Mouse (Mus musculus): ENCODE data around the gene Polr2l. TPM values are rescaled to one million over a fixed set of nuclear protein-coding genes. Genes with fewer than 3 reads are reported as not detected.
A peak's percentile ranks its signal among the peaks of the same experiment; 100 is the strongest.

Gene Polr2l
- polyA plus RNA-seq (2015; fragmentation: Nextera tagmentation; extraction: Ambion mirVana) = 50.9 and 57.1 TPM in 2 replicates

GRCm38 (mm10) chr7:141475011-141475804 lies at the start of gene Polr2l, which contains the start of gene Tspan4:
Gene Polr2l (minus strand): TSS chr7:141475132.
Gene Tspan4 (plus strand): TSS chr7:141475240.
- WGBS = under 1% methylated on average over 87 of the region's 87 CpGs
- Histone ChIP-seq H3K36me3 (ENCODE audit: control insufficient read depth, insufficient read depth, low read length) (peaks cover 7% of the 10 kb centered on the region; the same call in 1 of the 2 replicates), H3K9ac (ENCODE audit: low read depth, low read length) (peak within 1 kb of the TSS; percentile 90), H3K4me3 (ENCODE audit: low read length) (peak within 1 kb of the TSS; percentile 88), H3K4me1 (ENCODE audit: control insufficient read depth, insufficient read depth, low read length) (peaks cover 40% of the 10 kb centered on the region), H3K4me2 (ENCODE audit: low read depth, low read length) (peak within 1 kb of the TSS; percentile 93), H3K27ac (ENCODE audit: low read length) (peak within 1 kb of the TSS; percentile 97), H3K27me3 (replicated peaks; ENCODE audit: control insufficient read depth, insufficient read depth, low read length) (no peaks in the 10 kb centered on the region), H3K9me3 (ENCODE audit: control insufficient read depth, low read length) (no peaks in the 10 kb centered on the region)
- ATAC-seq = peak; percentile 71

GRCm38 (mm10) chr7:141524271-141524670 lies 49.3 kb upstream of the Polr2l start:
- H3K9me3 ChIP-seq (ENCODE audit: control insufficient read depth, low read length) = no peaks in the 10 kb centered on the region
- 88% methylated on average over 4 of the region's 4 CpGs for WGBS
- H3K4me2 ChIP-seq (ENCODE audit: low read depth, low read length) = no peak overlapping the region
- no peaks in the 10 kb centered on the region for H3K36me3 ChIP-seq (ENCODE audit: control insufficient read depth, insufficient read depth, low read length)
- no peak for ATAC-seq
- H3K27me3 ChIP-seq (replicated peaks; ENCODE audit: control insufficient read depth, insufficient read depth, low read length) = no peaks in the 10 kb centered on the region
- H3K4me3 ChIP-seq (ENCODE audit: low read length) = no peak overlapping the region
- no peaks in the 10 kb centered on the region for H3K4me1 ChIP-seq (ENCODE audit: control insufficient read depth, insufficient read depth, low read length)
- no peak overlapping the region for H3K27ac ChIP-seq (ENCODE audit: low read length)
- no peak overlapping the region for H3K9ac ChIP-seq (ENCODE audit: low read depth, low read length)

- Histone ChIP-seq H3K36me3 (ENCODE audit: control insufficient read depth, insufficient read depth, low read length) (no peaks in the 10 kb centered on the region), H3K4me3 (ENCODE audit: low read length) (no peak overlapping the region), H3K9me3 (ENCODE audit: control insufficient read depth, low read length) (no peaks in the 10 kb centered on the region), H3K27ac (ENCODE audit: low read length) (no peak overlapping the region), H3K9ac (ENCODE audit: low read depth, low read length) (no peak overlapping the region), H3K4me2 (ENCODE audit: low read depth, low read length) (no peak overlapping the region), H3K4me1 (ENCODE audit: control insufficient read depth, insufficient read depth, low read length) (no peaks in the 10 kb centered on the region), H3K27me3 (replicated peaks; ENCODE audit: control insufficient read depth, insufficient read depth, low read length) (no peaks in the 10 kb centered on the region)
- 45% methylated on average over 2 of the region's 4 CpGs for WGBS
- no peak for ATAC-seq
These were observed 48.1 kb upstream of the Polr2l start for GRCm38 (mm10) chr7:141523007-141523406.

- no peak for ATAC-seq
- no peak overlapping the region for H3K27ac ChIP-seq (ENCODE audit: low read length)
- WGBS = 74% methylated on average over 1 of the region's 1 CpGs
These were observed 44.9 kb upstream of the Polr2l start for GRCm38 (mm10) chr7:141519795-141520194.

GRCm38 (mm10) chr7:141518926-141519325 lies 44.0 kb upstream of the Polr2l start:
- 70% methylated on average over 3 of the region's 3 CpGs for WGBS
- Histone ChIP-seq H3K9me3 (ENCODE audit: control insufficient read depth, low read length) (no peaks in the 10 kb centered on the region), H3K4me2 (ENCODE audit: low read depth, low read length) (no peak overlapping the region), H3K27me3 (replicated peaks; ENCODE audit: control insufficient read depth, insufficient read depth, low read length) (no peaks in the 10 kb centered on the region), H3K4me1 (ENCODE audit: control insufficient read depth, insufficient read depth, low read length) (no peaks in the 10 kb centered on the region), H3K27ac (ENCODE audit: low read length) (no peak overlapping the region), H3K4me3 (ENCODE audit: low read length) (no peak overlapping the region), H3K9ac (ENCODE audit: low read depth, low read length) (no peak overlapping the region), H3K36me3 (ENCODE audit: control insufficient read depth, insufficient read depth, low read length) (no peaks in the 10 kb centered on the region)
- ATAC-seq = no peak

More at GRCm38 (mm10) chr7:141519795-141520194, 44.9 kb upstream of the Polr2l start:
- H3K9ac ChIP-seq (ENCODE audit: low read depth, low read length) = no peak overlapping the region
- H3K4me1 ChIP-seq (ENCODE audit: control insufficient read depth, insufficient read depth, low read length) = no peaks in the 10 kb centered on the region
- no peaks in the 10 kb centered on the region for H3K27me3 ChIP-seq (replicated peaks; ENCODE audit: control insufficient read depth, insufficient read depth, low read length)
- H3K4me3 ChIP-seq (ENCODE audit: low read length) = no peak overlapping the region
- no peaks in the 10 kb centered on the region for H3K9me3 ChIP-seq (ENCODE audit: control insufficient read depth, low read length)
- H3K4me2 ChIP-seq (ENCODE audit: low read depth, low read length) = no peak overlapping the region
- no peaks in the 10 kb centered on the region for H3K36me3 ChIP-seq (ENCODE audit: control insufficient read depth, insufficient read depth, low read length)

GRCm38 (mm10) chr7:141518296-141518695 lies 43.4 kb upstream of the Polr2l start:
- Histone ChIP-seq H3K36me3 (ENCODE audit: control insufficient read depth, insufficient read depth, low read length) (no peaks in the 10 kb centered on the region), H3K27ac (ENCODE audit: low read length) (no peak overlapping the region), H3K27me3 (replicated peaks; ENCODE audit: control insufficient read depth, insufficient read depth, low read length) (no peaks in the 10 kb centered on the region), H3K4me3 (ENCODE audit: low read length) (no peak overlapping the region), H3K4me1 (ENCODE audit: control insufficient read depth, insufficient read depth, low read length) (no peaks in the 10 kb centered on the region), H3K9ac (ENCODE audit: low read depth, low read length) (no peak overlapping the region), H3K9me3 (ENCODE audit: control insufficient read depth, low read length) (no peaks in the 10 kb centered on the region), H3K4me2 (ENCODE audit: low read depth, low read length) (no peak overlapping the region)
- WGBS = 89% methylated on average over 5 of the region's 5 CpGs
- ATAC-seq = no peak

- Histone ChIP-seq H3K4me1 (ENCODE audit: control insufficient read depth, insufficient read depth, low read length) (no peaks in the 10 kb centered on the region), H3K9me3 (ENCODE audit: control insufficient read depth, low read length) (no peaks in the 10 kb centered on the region), H3K4me3 (ENCODE audit: low read length) (no peak overlapping the region), H3K9ac (ENCODE audit: low read depth, low read length) (no peak overlapping the region), H3K27me3 (replicated peaks; ENCODE audit: control insufficient read depth, insufficient read depth, low read length) (no peaks in the 10 kb centered on the region), H3K36me3 (ENCODE audit: control insufficient read depth, insufficient read depth, low read length) (no peaks in the 10 kb centered on the region), H3K4me2 (ENCODE audit: low read depth, low read length) (no peak overlapping the region), H3K27ac (ENCODE audit: low read length) (no peak overlapping the region)
- 0 out of 2 replicates have a peak, but pooled peaks have one; percentile 38 for ATAC-seq
- 79% methylated on average over 4 of the region's 4 CpGs for WGBS
These were observed 42.7 kb upstream of the Polr2l start for GRCm38 (mm10) chr7:141517638-141518037.

GRCm38 (mm10) chr7:141510681-141511191 lies 35.8 kb upstream of the Polr2l start:
- ATAC-seq = no peak
- Histone ChIP-seq H3K9me3 (ENCODE audit: control insufficient read depth, low read length) (no peaks in the 10 kb centered on the region), H3K27me3 (replicated peaks; ENCODE audit: control insufficient read depth, insufficient read depth, low read length) (no peaks in the 10 kb centered on the region), H3K36me3 (ENCODE audit: control insufficient read depth, insufficient read depth, low read length) (0 out of 2 replicates have a peak, but pooled peaks cover 6% of the 10 kb centered on the region), H3K27ac (ENCODE audit: low read length) (no peak overlapping the region), H3K4me1 (ENCODE audit: control insufficient read depth, insufficient read depth, low read length) (peaks cover 8% of the 10 kb centered on the region), H3K9ac (ENCODE audit: low read depth, low read length) (no peak overlapping the region), H3K4me3 (ENCODE audit: low read length) (no peak overlapping the region), H3K4me2 (ENCODE audit: low read depth, low read length) (no peak overlapping the region)
- WGBS = 80% methylated on average over 8 of the region's 8 CpGs

- H3K9me3 ChIP-seq (ENCODE audit: control insufficient read depth, low read length) = no peaks in the 10 kb centered on the region
- H3K36me3 ChIP-seq (ENCODE audit: control insufficient read depth, insufficient read depth, low read length) = 0 out of 2 replicates have a peak, but pooled peaks cover 6% of the 10 kb centered on the region
- no peak for ATAC-seq
- peaks cover 10% of the 10 kb centered on the region for H3K4me1 ChIP-seq (ENCODE audit: control insufficient read depth, insufficient read depth, low read length)
- 83% methylated on average over 5 of the region's 5 CpGs for WGBS
- no peak overlapping the region for H3K27ac ChIP-seq (ENCODE audit: low read length)
- H3K4me3 ChIP-seq (ENCODE audit: low read length) = no peak overlapping the region
- H3K4me2 ChIP-seq (ENCODE audit: low read depth, low read length) = no peak overlapping the region
- H3K9ac ChIP-seq (ENCODE audit: low read depth, low read length) = no peak overlapping the region
- H3K27me3 ChIP-seq (replicated peaks; ENCODE audit: control insufficient read depth, insufficient read depth, low read length) = no peaks in the 10 kb centered on the region
These were observed 35.3 kb upstream of the Polr2l start for GRCm38 (mm10) chr7:141510196-141510595.
